Comparison of ENCODE assay signal across 10 mouse cellular contexts in the genomic region with DNA sequence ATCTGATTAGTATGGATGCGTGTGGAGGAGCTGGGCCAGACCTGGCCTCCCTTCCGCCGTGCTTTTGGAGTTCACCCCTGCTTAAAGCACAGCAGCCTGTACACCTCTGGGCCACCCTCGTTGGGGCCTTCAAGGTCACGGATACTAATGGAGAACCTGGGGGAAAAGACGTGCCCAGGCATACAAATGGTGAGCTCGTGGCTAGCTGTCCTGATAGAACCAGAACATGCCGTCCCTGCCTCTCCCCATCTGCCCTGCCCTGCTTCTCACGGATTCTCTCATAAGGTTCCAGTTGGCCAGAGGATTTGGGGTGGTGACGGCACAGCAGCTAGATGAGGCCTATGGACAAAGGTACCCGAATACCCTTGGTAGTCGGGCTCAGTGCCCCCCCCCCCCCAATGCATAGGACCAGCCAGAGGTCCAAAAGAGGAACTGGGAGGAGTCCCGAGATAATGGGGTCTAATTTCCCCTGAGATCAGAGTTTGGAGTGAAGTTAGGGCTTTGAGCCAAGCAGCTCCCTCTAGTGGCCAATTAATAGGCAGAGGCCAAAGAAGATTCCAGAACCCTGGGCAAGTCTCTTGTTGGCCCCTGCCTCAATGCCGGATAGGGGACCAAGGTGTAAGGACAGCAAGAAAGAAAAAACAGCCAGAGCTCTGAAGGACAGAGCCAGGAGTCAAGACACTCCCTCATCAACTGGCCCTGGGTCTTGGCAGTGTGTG. TPM values are rescaled to one million over a fixed set of nuclear protein-coding genes. Genes with fewer than 3 reads are reported as not detected.
DNase-seq lines count a peak whose midpoint lies in the region; ATAC-seq lines count a peak whose summit lies in the region.
"Had no signal": no experiment of that assay in that cellular context is flagged by ENCODE, and none has a peak within 500 bp of the region (broad histone marks: within the 10 kb centered on the region; RNA-seq: fewer than 3 reads in every experiment).

No protein-coding gene starts in this region.

- no peak for ATAC-seq in embryonic facial prominence, embryonic 14.5 days (ENCODE audit: low read depth)

- H3K9me3 ChIP-seq in embryonic facial prominence, embryonic 14.5 days (ENCODE audit: control insufficient read depth, low read length) = no peaks in the 10 kb centered on the region
- H3K9me3 ChIP-seq: liver, embryonic 15.5 days had no signal

- no peak overlapping the region for H3K4me2 ChIP-seq in embryonic facial prominence, embryonic 14.5 days (ENCODE audit: low read depth, low read length)
- H3K4me2 ChIP-seq: liver, embryonic 15.5 days had no signal

- 0 out of 2 replicates have a peak, but pooled peaks cover 5% of the 10 kb centered on the region for H3K36me3 ChIP-seq in embryonic facial prominence, embryonic 14.5 days (ENCODE audit: control insufficient read depth, insufficient read depth, low read length)
- H3K36me3 ChIP-seq: liver, embryonic 15.5 days had no signal

- WGBS in embryonic facial prominence, embryonic 14.5 days = 60% methylated on average over 14 of the region's 14 CpGs

- H3K4me3 ChIP-seq in embryonic facial prominence, embryonic 14.5 days (ENCODE audit: low read depth, low read length) = no peak overlapping the region
- H3K4me3 ChIP-seq: liver, embryonic 15.5 days had no signal

- H3K27me3 ChIP-seq in embryonic facial prominence, embryonic 14.5 days (replicated peaks; ENCODE audit: control insufficient read depth, insufficient read depth, low read length) = no peaks in the 10 kb centered on the region
- H3K27me3 ChIP-seq: liver, embryonic 15.5 days had no signal

- H3K9ac ChIP-seq in embryonic facial prominence, embryonic 14.5 days (ENCODE audit: low read depth, low read length) = no peak overlapping the region
- H3K9ac ChIP-seq: liver, embryonic 15.5 days had no signal

- peak; percentile 52 to 76 for DNase-seq in heart, adult 18-20 months
- no peak for DNase-seq in heart, postnatal 25 days (ENCODE audit: low spot score)
- DNase-seq in thymus, postnatal 0 days (ENCODE audit: low spot score) = peak; percentile 68
- no peak for DNase-seq in thymus, adult 18-20 months
- peak; percentile 61 for DNase-seq in embryonic facial prominence, embryonic 14.5 days (ENCODE audit: low spot score)
- peak; percentile 61 for DNase-seq in lung, postnatal 14 days
- no peak for DNase-seq in right cerebral cortex, adult 2 months (ENCODE audit: low spot score in 2 of 2)
- DNase-seq in adrenal gland, adult 18-20 months (ENCODE audit: low spot score in 2 of 2) = no peak

- intact Hi-C loops in heart, postnatal 25 days (cut with DNase I) = no loop called here

- H3K4me1 ChIP-seq in embryonic facial prominence, embryonic 14.5 days (ENCODE audit: control insufficient read depth, insufficient read depth, low read length) = no peaks in the 10 kb centered on the region

- no peak overlapping the region for H3K27ac ChIP-seq in embryonic facial prominence, embryonic 14.5 days (replicated peaks; ENCODE audit: low read depth, low read length)
- H3K27ac ChIP-seq: liver, embryonic 15.5 days had no signal

RNA-seq across cellular contexts. Expression of gene Etnk2, which starts 17.1 kb away (rescaled TPM):
- total RNA-seq in heart, adult 18-20 months (2021) = under 1 TPM; 0.21 to 0.52 TPM
- under 1 TPM; 0.45 to 0.57 TPM for total RNA-seq in heart, postnatal 25 days (2021)
- 0.12 and 0.27 TPM in 2 replicates for polyA plus RNA-seq in thymus, postnatal 0 days (2015; fragmentation: Nextera tagmentation; extraction: Ambion mirVana)
- polyA plus RNA-seq in embryonic facial prominence, embryonic 14.5 days (2014; fragmentation: Nextera tagmentation; extraction: Ambion mirVana) = 3.3 and 3.4 TPM in 2 replicates
- total RNA-seq in adrenal gland, adult 18-20 months (2021) = 10 to 100 TPM in 1 of 2 experiments, 1 to 10 TPM in 1; 7.7 to 52.9 TPM

RNA-seq across cellular contexts. Expression of gene Ren1, which starts 30.2 kb away (rescaled TPM):
- not detected for total RNA-seq in heart, adult 18-20 months (2021)
- total RNA-seq in heart, postnatal 25 days (2021) = under 1 TPM; 0.21 to 0.28 TPM
- polyA plus RNA-seq in thymus, postnatal 0 days (2015; fragmentation: Nextera tagmentation; extraction: Ambion mirVana) = 0.59 and 0.91 TPM in 2 replicates
- polyA plus RNA-seq in embryonic facial prominence, embryonic 14.5 days (2014; fragmentation: Nextera tagmentation; extraction: Ambion mirVana) = 5.9 and 6.6 TPM in 2 replicates
- total RNA-seq in adrenal gland, adult 18-20 months (2021) = 10 to 100 TPM in 1 of 2 experiments, 1 to 10 TPM in 1; 5.5 to 26.0 TPM

RNA-seq across cellular contexts. Expression of gene Sox13, which starts 43.7 kb away (rescaled TPM):
- total RNA-seq in heart, adult 18-20 months (2021) = 10 to 100 TPM in 1 of 2 experiments, 1 to 10 TPM in 1; 9.8 to 10.8 TPM
- total RNA-seq in heart, postnatal 25 days (2021) = 10 to 100 TPM; 15.2 to 19.9 TPM
- polyA plus RNA-seq in thymus, postnatal 0 days (2015; fragmentation: Nextera tagmentation; extraction: Ambion mirVana) = 14.6 and 15.2 TPM in 2 replicates
- polyA plus RNA-seq in embryonic facial prominence, embryonic 14.5 days (2014; fragmentation: Nextera tagmentation; extraction: Ambion mirVana) = 5.4 and 6.6 TPM in 2 replicates
- 10 to 100 TPM; 14.0 to 18.5 TPM for total RNA-seq in adrenal gland, adult 18-20 months (2021)

RNA-seq across cellular contexts. Expression of gene Kiss1, which starts 58.8 kb away (rescaled TPM):
- not detected for total RNA-seq in heart, adult 18-20 months (2021)
- not detected for total RNA-seq in heart, postnatal 25 days (2021)
- 0.39 TPM in 1 of 2 replicates, not detected in the other for polyA plus RNA-seq in thymus, postnatal 0 days (2015; fragmentation: Nextera tagmentation; extraction: Ambion mirVana)
- polyA plus RNA-seq in embryonic facial prominence, embryonic 14.5 days (2014; fragmentation: Nextera tagmentation; extraction: Ambion mirVana) = not detected in 2 replicates
- total RNA-seq in adrenal gland, adult 18-20 months (2021) = not detected
- polyA plus RNA-seq: liver, embryonic 15.5 days; stomach, embryonic 16.5 days had no signal

Comparison
In these comparisons a context has a peak if more than half of its experiments do, and no peak if none do; other contexts are left out.
1. DNase-seq: peak in heart, adult 18-20 months (2 of 2), thymus, postnatal 0 days (single experiment), embryonic facial prominence, embryonic 14.5 days (single experiment) and lung, postnatal 14 days (single experiment); none in heart, postnatal 25 days (single experiment), thymus, adult 18-20 months (0 of 2), right cerebral cortex, adult 2 months (0 of 2) and adrenal gland, adult 18-20 months (0 of 2).
2. RNA of gene Etnk2, which starts 17.1 kb away (total RNA-seq): 7.7 to 52.9 TPM in adrenal gland, adult 18-20 months; 0.45 to 0.57 TPM in heart, postnatal 25 days and 0.21 to 0.52 TPM in heart, adult 18-20 months; every median in the first group is over 4 times any median in the second.
3. RNA of gene Ren1, which starts 30.2 kb away (total RNA-seq): 5.5 to 26.0 TPM in adrenal gland, adult 18-20 months; 0.21 to 0.28 TPM in heart, postnatal 25 days and not detected in heart, adult 18-20 months; every median in the first group is over 4 times any median in the second.